Mouse (Mus musculus) heart, embryonic 11.5 days (tissue): Measurements from ENCODE around the gene Lrch1. TPM values are rescaled to one million over a fixed set of nuclear protein-coding genes. Genes with fewer than 3 reads are reported as not detected.

ENCODE experiments used
- ATAC-seq: fragments of 200-750 bp; cut with Nextera tagmentation; replicated peaks from 2 replicates; pipeline ENCODE4 v1.8.0; 2017; ENCODE audit warnings: moderate library complexity; ENCODE audit not compliant: insufficient number of reproducible peaks, low FRiP score, low TSS enrichment
- H3K27ac ChIP-seq: fragments of 300-500 bp; sonication (generic); 2 replicates; pipeline ENCODE4 v1.5.1; 2014; ENCODE audit warnings: mild to moderate bottlenecking, low read depth, low read length
- H3K27me3 ChIP-seq: fragments of 300-500 bp; sonication (generic); 2 replicates; pipeline ENCODE4 v1.6.1; 2014; ENCODE audit warnings: mild to moderate bottlenecking, low read length, mixed read lengths; ENCODE audit not compliant: control insufficient read depth, insufficient read depth
- H3K36me3 ChIP-seq: fragments of 300-500 bp; sonication (generic); 2 replicates; pipeline ENCODE4 v1.6.1; 2014; ENCODE audit warnings: mild to moderate bottlenecking, low read length, moderate library complexity, mixed read lengths; ENCODE audit not compliant: control insufficient read depth, insufficient read depth
- H3K4me1 ChIP-seq: fragments of 300-500 bp; sonication (generic); 2 replicates; pipeline ENCODE4 v1.6.1; 2014; ENCODE audit warnings: low read length; ENCODE audit not compliant: control insufficient read depth, insufficient read depth
- H3K4me2 ChIP-seq: fragments of 300-500 bp; sonication (generic); 2 replicates; pipeline ENCODE4 v1.6.1; 2014; ENCODE audit warnings: mild to moderate bottlenecking, moderate library complexity
- H3K4me3 ChIP-seq: fragments of 300-500 bp; sonication (generic); 2 replicates; pipeline ENCODE4 v1.5.1; 2014; ENCODE audit warnings: low read depth, low read length
- H3K9ac ChIP-seq: fragments of 300-500 bp; sonication (generic); 2 replicates; pipeline ENCODE4 v1.6.1; 2014; ENCODE audit warnings: mild to moderate bottlenecking, low read depth, low read length, moderate library complexity
- H3K9me3 ChIP-seq: fragments of 300-500 bp; sonication (generic); replicated peaks from 2 replicates; pipeline ENCODE4 v1.6.1; 2016; ENCODE audit warnings: low read length; ENCODE audit not compliant: control insufficient read depth
- WGBS: fragments of 180-500 bp; shearing (Covaris S2); extraction: QIAGEN DNeasy Blood & Tissue Kit; methylation state at CpG from one replicate; pipeline ENCODE4 v1.1.7; 2014; ENCODE audit not compliant: insufficient replicate concordance; 5-methylcytosine and 5-hydroxymethylcytosine counted together
- polyA plus RNA-seq: library from polyadenylated mRNA; unstranded; fragments of >200 nt; fragmentation: Nextera tagmentation; extraction: Ambion mirVana; gene quantifications from 2 replicates; pipeline ENCODE4 v1.2.1, GENCODE M21; 2014

Gene Lrch1
- polyA plus RNA-seq: 10.0 and 11.1 TPM in 2 replicates

DNA sequence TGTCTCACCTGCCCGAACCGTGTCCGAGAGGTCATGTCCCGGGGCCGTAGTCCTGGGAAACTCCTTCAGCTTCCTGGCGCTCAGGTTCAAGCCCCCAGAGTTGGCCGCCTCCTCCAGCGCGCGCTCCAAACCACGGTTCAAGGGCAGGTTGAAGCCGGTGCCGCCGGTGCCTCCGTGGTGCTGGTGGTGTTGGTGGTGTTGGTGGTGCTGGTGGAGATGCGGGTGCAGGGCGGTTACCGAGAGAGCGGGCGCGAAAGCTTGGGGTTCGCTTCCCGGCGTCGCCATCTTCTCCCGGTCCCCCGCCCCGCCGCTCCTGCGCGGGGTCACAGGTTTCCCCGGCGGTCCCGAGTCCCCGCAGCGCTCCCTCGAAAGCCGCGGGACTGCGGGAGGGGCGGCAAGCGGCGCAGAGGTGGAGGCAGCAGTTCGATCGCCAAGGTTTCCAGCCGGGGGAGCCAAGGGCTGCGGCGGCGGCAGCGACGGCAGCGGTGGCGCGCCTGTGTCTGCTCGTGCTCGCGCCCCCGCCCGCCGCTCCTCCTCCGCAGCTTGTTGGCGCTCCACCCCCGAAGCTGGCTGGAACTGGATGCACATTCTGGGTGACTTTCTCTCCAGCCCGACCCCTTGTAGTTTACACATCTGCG is at the start of gene Lrch1:
Lrch1 (minus strand) TSS at position 501 of the 638 bp plus-strand sequence.
- no peaks in the 10 kb centered on the region for H3K27me3 ChIP-seq
- peak within 1 kb of the TSS; percentile 94 for H3K9ac ChIP-seq
- peak; percentile 57 for ATAC-seq
- peaks cover 16% of the 10 kb centered on the region for H3K4me1 ChIP-seq
- H3K36me3 ChIP-seq: no peaks in the 10 kb centered on the region
- peak within 1 kb of the TSS; percentile 90 for H3K4me2 ChIP-seq
- peak within 1 kb of the TSS; percentile 88 for H3K27ac ChIP-seq
- H3K9me3 ChIP-seq: no peaks in the 10 kb centered on the region
- 1% methylated on average over 58 of the region's 65 CpGs for WGBS
- peak within 1 kb of the TSS; percentile 96 for H3K4me3 ChIP-seq

DNA sequence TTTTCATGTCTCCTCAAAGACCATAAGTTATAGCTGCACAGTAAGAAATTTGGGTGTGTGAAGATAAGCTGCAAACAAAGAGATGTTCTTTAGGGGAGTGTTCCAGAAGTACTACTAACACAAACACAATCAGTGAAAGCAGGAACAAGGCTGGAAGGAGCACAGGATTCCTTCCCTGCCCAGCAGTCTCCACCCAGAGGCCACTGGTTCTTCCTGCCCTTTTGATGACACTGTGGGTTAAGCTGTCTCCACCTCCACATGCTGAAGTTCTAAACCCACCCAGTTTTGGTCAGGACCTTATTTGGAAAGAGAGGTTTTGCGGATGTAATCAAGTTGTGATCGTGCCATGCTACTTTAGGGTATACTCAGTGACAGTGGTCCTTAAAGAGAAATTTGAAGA is 49.4 kb upstream of the Lrch1 start:
- no peak overlapping the region for H3K27ac ChIP-seq
- H3K9ac ChIP-seq: no peak overlapping the region
- no peaks in the 10 kb centered on the region for H3K36me3 ChIP-seq
- H3K4me3 ChIP-seq: no peak overlapping the region
- H3K9me3 ChIP-seq: no peaks in the 10 kb centered on the region
- ATAC-seq: no peak
- no peaks in the 10 kb centered on the region; the same call in 1 of the 2 replicates for H3K4me1 ChIP-seq
- no peaks in the 10 kb centered on the region for H3K27me3 ChIP-seq
- 81% methylated on average over 2 of the region's 2 CpGs for whole genome bisulfite sequencing
- H3K4me2 ChIP-seq: no peak overlapping the region

DNA sequence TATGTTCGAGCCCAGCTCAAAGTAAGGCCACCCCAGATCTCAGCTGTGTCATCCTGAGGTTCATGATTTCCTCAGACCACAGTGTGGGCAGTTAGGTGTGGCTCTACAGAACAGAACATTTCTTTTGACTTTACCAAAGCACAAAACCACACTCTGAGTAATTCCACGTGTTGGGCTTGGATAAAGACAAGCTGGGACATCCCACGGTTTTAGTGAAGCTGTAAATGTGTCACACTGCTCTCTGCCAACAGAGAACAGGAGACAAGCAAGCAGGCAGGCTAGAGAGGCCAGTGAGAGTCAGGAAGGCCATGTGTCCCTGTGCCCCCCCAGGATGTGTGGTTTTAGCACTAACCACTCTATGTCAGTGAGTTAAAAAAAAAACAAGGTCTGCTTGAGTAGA is 48.9 kb upstream of the Lrch1 start:
- no peak overlapping the region for H3K4me3 ChIP-seq
- no peak for ATAC-seq
- 58% methylated on average over 3 of the region's 3 CpGs for WGBS

GRCm38 (mm10) chr14:74990504-74990903 is 42.8 kb upstream of the Lrch1 start:
- Histone ChIP-seq H3K4me3 (no peak overlapping the region), H3K9ac (no peak overlapping the region), H3K4me2 (no peak overlapping the region), H3K9me3 (no peaks in the 10 kb centered on the region), H3K4me1 (no peaks in the 10 kb centered on the region), H3K36me3 (no peaks in the 10 kb centered on the region), H3K27me3 (no peaks in the 10 kb centered on the region), H3K27ac (no peak overlapping the region)
- WGBS: 8% methylated on average over 1 of the region's 1 CpGs
- ATAC-seq: no peak

More for the DNA sequence above, 48.9 kb upstream of the Lrch1 start:
- no peak overlapping the region for H3K4me2 ChIP-seq
- no peaks in the 10 kb centered on the region for H3K27me3 ChIP-seq
- no peaks in the 10 kb centered on the region for H3K9me3 ChIP-seq
- H3K9ac ChIP-seq: no peak overlapping the region
- H3K4me1 ChIP-seq: no peaks in the 10 kb centered on the region; the same call in 1 of the 2 replicates
- no peaks in the 10 kb centered on the region for H3K36me3 ChIP-seq
- no peak overlapping the region for H3K27ac ChIP-seq

DNA sequence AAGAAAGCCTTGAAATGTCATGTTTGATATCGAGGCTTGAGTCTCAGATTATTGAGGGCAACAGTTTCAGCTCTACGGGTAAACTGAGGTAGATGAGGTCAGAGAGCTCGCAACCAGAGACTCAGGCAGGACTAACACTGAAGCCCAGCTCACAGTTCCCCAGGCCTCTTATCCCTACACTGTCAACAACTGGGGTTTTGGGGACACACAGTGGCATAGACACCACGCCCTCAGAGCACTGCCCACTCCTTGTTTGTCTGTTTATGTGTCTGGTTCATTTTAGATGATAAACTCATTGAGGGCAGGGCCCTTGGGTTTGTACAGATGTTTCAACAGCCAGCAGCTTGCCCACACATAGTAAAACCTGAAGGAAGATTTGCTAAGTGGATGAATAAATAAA is 42.2 kb upstream of the Lrch1 start:
- Histone ChIP-seq H3K9me3 (no peaks in the 10 kb centered on the region), H3K9ac (no peak overlapping the region), H3K27ac (no peak overlapping the region), H3K36me3 (no peaks in the 10 kb centered on the region), H3K27me3 (no peaks in the 10 kb centered on the region), H3K4me3 (no peak overlapping the region), H3K4me1 (no peaks in the 10 kb centered on the region), H3K4me2 (no peak overlapping the region)
- WGBS: 73% methylated on average over 4 of the region's 4 CpGs
- no peak for ATAC-seq

DNA sequence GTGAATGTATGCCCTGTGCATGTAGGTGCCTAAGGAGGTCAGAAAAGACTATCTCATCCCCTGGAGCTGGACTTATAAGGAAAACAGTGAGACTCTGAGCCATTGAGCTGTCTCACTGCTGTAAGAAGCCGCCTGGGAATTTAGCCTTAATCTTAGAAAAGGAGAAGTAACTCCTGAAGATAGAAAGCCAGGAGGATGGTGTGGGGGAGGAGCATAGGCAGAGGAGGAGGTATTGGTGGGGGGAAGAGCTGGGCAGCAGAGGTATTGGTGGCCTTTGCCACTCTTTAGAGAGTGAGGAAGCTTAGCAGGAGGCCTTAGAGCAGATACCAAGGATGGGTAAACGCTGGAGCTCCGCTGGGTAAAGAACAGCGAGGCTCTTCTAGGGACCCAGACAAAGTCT is 41.6 kb upstream of the Lrch1 start:
- Histone ChIP-seq H3K36me3 (no peaks in the 10 kb centered on the region), H3K4me1 (no peaks in the 10 kb centered on the region), H3K4me3 (no peak overlapping the region), H3K4me2 (no peak overlapping the region), H3K9ac (peak overlapping the region; percentile 16; the same call in 1 of the 2 replicates), H3K27ac (no peak overlapping the region), H3K9me3 (no peaks in the 10 kb centered on the region), H3K27me3 (no peaks in the 10 kb centered on the region)
- ATAC-seq: no peak
- WGBS: 30% methylated on average over 4 of the region's 4 CpGs

- Histone ChIP-seq H3K9ac (no peak overlapping the region), H3K4me3 (no peak overlapping the region), H3K27ac (no peak overlapping the region), H3K27me3 (no peaks in the 10 kb centered on the region), H3K4me1 (no peaks in the 10 kb centered on the region), H3K36me3 (no peaks in the 10 kb centered on the region), H3K4me2 (no peak overlapping the region), H3K9me3 (no peaks in the 10 kb centered on the region)
- 71% methylated on average over 3 of the region's 3 CpGs for WGBS
- ATAC-seq: no peak
Observed at GRCm38 (mm10) chr14:74986527-74986926, 38.9 kb upstream of the Lrch1 start.

- Histone ChIP-seq H3K4me3 (no peak overlapping the region), H3K9me3 (no peaks in the 10 kb centered on the region), H3K4me2 (no peak overlapping the region), H3K36me3 (no peaks in the 10 kb centered on the region), H3K27ac (no peak overlapping the region), H3K9ac (no peak overlapping the region), H3K4me1 (no peaks in the 10 kb centered on the region), H3K27me3 (no peaks in the 10 kb centered on the region)
- WGBS: 66% methylated on average over 4 of the region's 4 CpGs
- ATAC-seq: no peak
Observed at GRCm38 (mm10) chr14:74985658-74986057, 38.0 kb upstream of the Lrch1 start.

- Histone ChIP-seq H3K9me3 (no peaks in the 10 kb centered on the region), H3K36me3 (no peaks in the 10 kb centered on the region), H3K4me2 (no peak overlapping the region), H3K4me3 (no peak overlapping the region), H3K9ac (no peak overlapping the region), H3K27me3 (no peaks in the 10 kb centered on the region), H3K27ac (no peak overlapping the region), H3K4me1 (no peaks in the 10 kb centered on the region)
- no peak for ATAC-seq
- 75% methylated on average over 7 of the region's 7 CpGs for WGBS
Observed at GRCm38 (mm10) chr14:74984817-74985391, 37.2 kb upstream of the Lrch1 start.
